Mouse (Mus musculus) lung, adult 2 months (tissue): ENCODE measurements around the gene Nbl1.

ENCODE experiments used
- CTCF ChIP-seq: fragments of 200-500 bp; IDR thresholded peaks from 2 replicates; pipeline ENCODE4 v1.5.1; 2011; ENCODE audit warnings: mild to moderate bottlenecking, low read length, control low read depth; ENCODE audit not compliant: insufficient read depth
- POLR2A ChIP-seq: fragments of 200-500 bp; IDR thresholded peaks from 2 replicates; pipeline ENCODE4 v1.6.1; 2011; ENCODE audit warnings: low read depth, mild to moderate bottlenecking, control low read depth, low read length, borderline replicate concordance; ENCODE audit errors: extremely low read depth

GRCm38 (mm10) chr4:139111421-139111820 is 18.6 kb upstream of the Nbl1 start:
- TF ChIP-seq CTCF (no peak), POLR2A (no peak)
